Mouse (Mus musculus) embryo, embryonic 10.5 days (tissue): Measurements from ENCODE around the gene Nmnat3.
A peak's percentile ranks its signal among the peaks of the same experiment; 100 is the strongest.

Source experiments
- DNase-seq: peaks from one replicate; pipeline ENCODE4 v3.0.0-alpha.2; 2015; ENCODE audit warnings: low spot score

Nmnat3 gene

DNA sequence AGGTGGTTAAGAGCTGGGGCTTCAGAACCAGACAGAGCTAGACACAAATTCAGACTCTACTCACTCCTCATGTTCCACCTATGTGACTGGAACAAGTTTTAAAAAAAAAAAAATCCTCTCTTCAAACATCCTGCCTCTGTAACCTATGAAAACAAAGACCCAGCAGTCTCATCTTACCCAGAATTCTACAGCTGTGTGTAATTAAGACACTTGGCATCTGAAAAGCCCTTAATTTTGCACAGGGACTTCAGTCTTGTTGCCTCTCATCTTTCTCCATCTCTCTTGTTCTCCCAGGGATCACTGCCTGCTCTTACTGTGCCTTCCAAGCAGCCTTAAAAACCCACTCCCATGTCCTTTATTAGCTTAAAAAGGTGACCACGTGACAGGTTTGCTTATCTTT is 133.4 kb downstream of the Nmnat3 start:
- DNase-seq: no peak

DNA sequence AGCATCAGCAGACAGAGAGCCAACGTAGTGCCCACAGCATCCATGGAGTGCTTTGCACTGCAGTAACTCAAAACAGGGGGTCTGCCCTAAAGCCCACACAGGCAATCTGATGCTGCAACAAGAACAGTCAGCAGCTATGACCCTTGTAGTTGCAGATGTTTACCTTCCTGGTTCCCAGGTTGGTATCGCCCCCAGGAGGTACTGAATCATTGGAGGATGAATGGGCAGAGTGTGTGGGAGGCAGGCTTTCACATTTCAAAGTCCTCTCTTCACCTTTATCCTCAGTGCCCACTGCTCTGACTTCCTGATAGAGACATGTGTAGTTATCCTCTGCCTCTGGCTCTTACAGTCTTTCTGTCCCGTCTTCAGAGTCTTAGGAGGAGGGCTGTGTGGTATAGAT is 134.7 kb downstream of the Nmnat3 start:
- no peak for DNase-seq

DNA sequence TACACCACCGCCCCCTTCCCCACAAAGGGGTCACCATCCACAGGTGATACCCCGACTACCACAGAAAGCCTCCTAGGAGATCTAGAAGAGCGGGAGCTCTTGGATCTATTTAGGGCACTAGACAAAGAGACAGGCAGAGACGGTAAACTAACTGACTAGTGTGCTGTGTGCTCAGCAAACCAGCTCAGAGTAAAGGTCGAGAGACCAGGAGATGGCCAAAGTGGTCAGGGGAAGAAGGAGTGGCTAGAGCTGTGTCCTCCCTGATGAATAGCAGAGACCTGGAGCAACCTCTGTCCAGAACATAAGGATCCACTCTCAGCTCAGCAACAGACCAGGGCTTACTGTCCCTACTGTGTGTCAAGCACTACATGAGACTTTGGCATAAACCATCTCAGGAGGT is 135.4 kb downstream of the Nmnat3 start, which contains the start of gene Rbp1:
Gene Rbp1, plus strand, starts transcription at position 306 of the 400 bp plus-strand sequence.
- no peak for DNase-seq

DNA sequence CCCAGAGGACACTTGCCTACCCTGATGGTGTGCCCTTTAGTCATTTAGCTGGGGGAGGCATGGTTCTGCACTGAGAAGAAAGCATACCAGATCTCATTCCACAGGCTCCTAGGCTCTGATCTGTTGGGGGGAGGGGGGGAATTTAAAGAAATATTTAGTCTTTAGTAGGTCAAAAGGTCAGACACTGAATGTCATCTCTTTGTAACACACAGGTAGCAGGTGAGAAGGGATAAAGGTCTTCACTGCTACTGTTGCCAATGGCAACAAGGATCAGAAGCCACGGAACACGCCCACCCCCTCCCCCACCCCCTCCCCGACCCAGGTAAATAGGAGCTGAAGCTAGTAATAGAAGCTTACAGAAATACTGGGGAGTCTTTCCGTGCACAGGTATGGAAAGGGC is 136.5 kb downstream of the Nmnat3 start:
- DNase-seq: no peak

DNA sequence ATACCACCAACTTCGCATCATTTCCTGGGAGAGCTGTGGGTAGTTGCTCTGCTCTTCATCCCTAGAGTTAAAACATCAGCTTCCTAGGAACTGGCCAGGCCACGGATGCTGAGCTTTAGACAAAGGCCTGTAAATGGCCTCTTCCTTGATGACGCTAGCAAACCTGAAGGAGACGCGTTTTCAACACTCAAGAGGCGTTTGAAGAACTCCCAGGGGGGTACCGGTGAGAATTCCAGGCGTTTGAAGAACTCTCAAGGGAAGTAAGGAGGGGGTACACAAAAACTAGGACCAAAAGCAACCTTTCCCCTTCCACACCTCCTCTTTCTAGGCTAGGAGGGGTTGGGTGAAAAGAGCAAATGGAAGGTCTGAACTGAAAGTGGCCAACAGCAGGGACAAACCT is 137.1 kb downstream of the Nmnat3 start:
- peak; percentile 55 for DNase-seq

DNA sequence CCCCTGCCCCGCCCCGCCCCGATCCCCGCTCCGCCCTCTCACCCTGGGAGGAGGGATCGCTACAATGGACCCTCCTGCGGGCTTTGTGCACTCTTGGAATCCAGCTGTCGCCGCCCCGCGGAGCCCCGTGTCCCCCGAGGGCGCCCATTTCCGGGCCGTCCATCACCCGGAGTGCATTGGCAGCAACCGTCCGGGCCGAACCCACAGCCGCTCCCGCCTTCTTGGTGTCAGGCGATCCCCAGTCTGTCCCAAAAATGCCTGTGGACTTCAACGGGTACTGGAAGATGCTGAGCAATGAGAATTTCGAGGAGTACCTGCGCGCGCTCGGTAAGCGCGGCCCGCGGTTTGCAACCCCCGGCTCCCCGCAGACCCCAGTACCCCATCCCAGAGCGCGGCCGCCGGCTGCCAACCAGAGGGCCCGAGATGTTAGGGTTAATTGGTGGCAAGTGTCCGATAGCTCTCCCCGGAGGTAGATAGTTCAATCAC is 137.5 kb downstream of the Nmnat3 start:
- peak; percentile 82 for DNase-seq

DNA sequence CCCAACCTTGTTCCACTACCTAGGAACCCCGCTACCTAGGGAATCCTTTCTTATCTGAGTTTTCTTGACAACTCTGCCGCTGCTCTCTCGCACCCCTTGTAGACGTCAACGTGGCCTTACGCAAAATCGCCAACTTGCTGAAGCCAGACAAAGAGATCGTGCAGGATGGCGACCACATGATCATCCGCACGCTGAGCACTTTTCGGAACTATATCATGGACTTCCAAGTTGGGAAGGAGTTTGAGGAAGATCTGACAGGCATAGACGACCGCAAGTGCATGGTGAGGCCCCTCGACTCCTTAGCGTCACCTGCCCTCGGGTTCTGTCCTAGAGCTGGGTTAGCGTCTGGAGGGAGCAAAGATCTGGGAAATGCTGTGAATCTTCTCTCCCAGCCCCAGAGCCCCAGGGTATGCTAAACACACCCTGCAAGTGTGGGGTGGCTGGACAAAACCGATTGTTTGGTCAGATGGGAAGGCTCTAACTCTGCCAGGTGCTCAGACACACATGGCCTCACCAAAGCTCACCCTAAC is 138.2 kb downstream of the Nmnat3 start:
- peak; percentile 42 for DNase-seq

DNA sequence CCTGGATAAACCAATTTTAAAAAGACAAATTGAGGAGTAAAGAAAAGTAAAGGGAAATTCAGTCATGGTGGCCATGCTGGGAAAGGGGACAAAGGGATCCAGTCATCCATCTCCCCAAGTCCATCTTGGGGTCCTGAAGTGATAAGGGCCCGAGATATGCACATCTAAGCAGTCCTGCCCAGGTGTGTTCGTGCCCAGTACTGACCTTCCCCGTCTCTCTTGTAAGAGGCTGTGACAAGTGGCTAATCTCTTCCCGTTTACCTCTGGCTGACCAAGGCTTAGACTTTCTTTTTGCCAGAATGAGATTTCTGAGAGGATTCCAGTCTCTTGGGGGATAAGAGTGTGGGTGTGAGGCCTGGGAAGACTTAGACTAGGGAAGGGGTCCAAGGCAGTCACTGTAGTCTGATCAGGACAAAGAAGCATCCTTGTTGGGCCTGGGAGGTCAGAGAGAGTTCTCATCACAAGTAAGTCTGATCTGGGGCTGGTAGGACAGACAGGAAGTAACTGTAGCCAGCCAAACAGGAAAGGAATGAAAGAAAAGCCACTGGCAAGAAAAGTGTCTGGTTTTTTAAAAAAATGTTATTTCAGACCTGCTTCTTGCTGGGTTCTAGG is 140.8 kb downstream of the Nmnat3 start:
- DNase-seq: no peak

DNA sequence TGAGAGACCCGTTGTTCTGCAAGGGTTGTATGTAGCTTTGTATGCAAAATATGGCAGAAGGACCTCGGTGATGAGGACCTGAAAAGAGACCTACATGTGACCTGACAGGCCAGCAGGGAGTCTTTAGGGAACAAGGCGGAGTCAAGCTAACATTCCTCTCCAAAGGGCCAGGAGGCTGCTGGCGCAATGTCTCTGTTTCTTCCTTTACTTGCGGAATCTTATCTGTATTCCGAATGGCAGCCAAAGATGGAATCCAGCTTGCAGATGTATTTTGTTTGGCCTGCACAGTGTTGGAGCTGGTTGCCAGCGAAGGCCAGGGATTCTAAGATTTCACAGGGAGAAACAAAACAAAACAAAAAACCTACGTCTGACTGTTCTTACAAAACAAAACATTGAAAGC is 141.5 kb downstream of the Nmnat3 start:
- DNase-seq: no peak

DNA sequence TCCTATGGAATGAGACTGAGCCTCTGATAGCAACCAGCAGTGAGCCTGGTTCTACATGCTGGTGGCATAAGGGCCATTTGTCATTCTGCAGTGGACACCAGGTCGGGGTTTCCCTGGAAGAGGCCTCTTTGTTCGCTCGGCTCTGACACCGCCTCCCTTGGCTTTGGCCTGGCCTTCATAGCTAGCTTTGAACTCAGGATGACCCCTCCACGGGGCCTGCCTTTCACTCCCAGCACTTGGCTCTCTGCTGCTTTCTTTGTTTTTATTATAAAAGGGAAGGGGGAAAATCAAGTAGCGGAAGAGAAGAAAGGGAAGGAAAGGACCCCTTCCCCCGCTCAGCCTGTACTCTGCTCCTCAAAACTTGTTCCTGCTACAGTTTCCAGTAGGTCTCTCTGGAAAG is 142.6 kb downstream of the Nmnat3 start:
- peak; percentile 84 for DNase-seq

DNA sequence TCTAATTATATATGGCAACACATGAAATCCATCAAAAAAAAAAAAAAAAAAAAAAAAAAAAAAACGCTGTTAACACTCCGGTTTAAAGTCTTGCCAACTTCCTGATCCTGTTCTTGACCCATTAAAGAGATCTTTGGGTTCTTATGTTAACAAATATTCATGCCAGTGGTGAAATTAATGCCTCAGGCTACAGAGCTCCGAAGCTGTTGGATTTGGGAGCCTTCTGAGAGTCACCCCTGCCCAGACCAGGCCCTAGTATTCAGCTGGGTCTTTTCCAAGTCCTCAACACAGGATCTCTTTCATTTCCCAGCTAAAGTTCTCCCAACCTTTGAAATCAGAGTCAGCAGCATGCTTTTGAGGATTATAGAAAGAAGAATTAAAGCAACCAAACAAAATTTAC is 143.3 kb downstream of the Nmnat3 start:
- DNase-seq: no peak

DNA sequence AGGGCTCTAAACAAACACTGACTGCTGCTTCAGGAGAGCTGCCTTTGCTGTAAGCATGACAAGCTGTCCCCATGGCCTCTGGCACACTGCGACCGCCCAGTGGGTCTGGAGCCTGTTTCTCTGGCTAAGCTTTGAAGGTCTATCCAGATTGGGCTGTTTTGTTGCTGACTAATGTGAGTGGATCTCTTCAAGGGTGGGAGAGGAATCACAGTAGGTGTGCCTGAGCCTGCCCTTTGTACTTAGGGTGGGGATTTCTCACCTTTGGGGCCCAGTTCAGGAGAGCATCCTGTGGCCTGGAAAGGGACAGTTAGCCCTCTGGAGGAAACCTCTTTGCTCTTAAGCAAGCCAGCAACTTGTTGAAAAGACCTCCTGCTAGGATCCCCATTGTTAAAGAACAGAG is 145.8 kb downstream of the Nmnat3 start:
- no peak for DNase-seq

DNA sequence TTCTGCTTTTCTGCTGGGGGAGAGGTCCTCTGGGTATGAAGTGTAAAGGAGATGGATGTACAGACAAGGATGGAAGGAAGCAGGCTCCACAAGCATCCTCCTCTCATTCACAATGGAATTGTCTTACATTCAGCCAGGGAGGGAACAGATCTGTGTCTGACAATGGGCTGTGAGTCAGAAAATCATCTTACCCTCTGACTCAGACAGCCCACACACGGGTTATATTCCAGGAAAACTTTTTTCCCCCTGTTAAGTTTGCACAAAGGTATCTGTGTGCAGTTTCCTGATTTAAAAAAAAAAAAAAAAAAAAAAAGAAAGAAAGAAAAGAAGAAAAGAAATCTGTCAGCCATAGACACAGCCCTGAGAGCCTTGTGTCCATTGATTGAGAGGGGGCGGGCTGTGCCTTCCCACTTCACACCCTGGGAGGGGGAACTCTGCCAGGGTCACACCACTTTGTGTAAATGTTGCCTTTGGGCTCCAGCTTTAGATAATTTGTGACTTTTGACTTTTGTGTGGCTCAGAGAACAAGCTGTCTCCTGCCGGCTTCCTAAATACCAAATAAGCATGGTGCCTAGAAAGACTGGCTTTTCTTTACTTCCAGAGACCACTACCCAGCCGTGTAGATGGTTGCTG is 146.8 kb downstream of the Nmnat3 start:
- DNase-seq: no peak

DNA sequence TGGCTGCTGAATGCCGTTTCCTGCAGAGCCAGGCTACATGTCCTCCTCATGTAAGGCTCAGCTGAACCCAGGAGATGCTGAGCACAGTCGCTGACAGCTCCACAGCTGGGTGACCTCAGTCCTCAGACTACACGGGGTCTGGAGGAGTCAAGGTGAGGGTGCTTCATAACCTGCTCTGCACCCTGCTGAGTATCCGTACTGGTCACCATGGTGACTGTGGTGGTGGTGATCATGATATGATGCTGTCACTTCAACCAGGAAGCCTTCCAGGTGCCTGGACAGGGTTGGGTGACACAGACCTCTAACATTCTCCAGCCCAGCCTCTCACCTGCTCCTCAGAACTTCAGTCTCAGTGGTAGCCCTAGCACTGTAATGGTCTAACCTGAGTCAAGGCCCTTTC is 150.6 kb downstream of the Nmnat3 start:
- DNase-seq: no peak

DNA sequence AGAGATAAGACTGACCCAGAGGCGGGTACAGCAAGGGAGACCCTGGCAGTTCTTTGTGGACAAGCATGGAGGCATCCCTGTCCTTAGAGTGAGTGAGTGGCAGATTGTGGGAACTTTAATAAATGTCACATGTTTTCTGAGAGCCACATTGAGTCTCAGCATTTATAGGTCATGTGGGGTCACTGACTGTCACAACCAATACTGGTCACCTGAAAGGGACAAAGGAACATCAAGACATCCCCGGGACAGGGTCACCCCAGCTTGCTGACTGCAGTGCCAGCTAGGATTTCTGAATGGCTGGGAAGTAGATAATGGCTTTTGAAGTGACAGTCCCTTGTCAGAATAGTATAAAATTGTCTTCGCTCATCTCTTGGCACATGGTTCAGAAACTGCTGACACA is 151.9 kb downstream of the Nmnat3 start:
- DNase-seq: no peak

DNA sequence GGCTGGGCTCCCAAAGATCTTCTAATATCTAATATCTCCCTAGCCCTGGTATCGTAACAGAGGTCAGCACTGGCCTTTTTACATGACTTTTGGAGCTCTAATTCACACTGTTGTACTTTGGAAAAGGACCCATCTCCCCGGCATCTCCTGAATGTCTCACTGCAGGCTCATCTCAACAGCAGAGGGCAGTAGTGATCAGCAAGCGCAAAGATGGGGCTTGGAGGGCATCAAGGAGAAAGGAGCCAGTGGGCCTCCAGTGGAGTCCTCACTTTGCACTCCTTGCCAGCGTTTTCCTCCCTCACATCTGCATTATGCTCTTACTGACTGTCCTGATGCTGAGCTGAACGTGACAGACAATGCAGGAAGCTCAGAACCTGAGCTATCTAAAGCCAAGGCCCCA is 155.4 kb downstream of the Nmnat3 start:
- peak; percentile 66 for DNase-seq

DNA sequence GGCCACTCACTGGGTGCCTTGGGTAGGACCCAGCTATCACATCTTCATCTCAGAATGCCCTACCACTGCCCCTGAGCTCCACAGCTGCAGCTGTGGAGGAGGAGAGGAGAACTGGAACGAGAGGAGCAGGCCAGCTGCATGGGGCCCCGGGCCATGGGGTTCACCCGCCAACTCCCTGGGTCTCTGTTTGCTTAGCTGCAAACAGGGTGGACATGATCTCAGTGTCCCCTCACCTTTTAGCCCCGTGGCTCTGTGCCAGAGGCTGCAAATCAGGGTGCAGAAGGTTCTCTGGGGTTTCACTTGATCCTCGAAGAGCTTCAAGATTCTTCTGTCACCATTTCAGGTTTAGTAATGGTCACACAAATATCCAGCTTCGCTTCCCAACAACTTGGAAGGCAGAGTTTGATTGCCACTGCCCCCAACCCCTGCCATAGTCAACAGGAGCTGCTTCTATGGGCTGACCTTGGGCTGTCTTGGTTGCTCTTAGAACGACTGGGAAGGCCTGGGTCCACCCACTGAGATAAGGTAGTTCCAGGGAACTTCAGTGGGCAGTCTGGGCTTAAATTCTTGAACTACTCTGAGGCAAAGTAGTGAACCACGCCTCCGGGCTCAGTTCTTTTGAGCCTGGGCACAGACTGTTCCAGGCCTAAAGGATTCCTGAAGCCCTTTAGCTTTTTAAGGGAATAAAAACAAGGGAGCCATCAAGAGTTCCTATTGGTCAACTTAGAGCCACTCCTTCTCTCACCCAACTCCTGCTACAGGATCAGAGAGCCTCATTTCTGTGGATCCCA is 158.3 kb downstream of the Nmnat3 start:
- no peak for DNase-seq

DNA sequence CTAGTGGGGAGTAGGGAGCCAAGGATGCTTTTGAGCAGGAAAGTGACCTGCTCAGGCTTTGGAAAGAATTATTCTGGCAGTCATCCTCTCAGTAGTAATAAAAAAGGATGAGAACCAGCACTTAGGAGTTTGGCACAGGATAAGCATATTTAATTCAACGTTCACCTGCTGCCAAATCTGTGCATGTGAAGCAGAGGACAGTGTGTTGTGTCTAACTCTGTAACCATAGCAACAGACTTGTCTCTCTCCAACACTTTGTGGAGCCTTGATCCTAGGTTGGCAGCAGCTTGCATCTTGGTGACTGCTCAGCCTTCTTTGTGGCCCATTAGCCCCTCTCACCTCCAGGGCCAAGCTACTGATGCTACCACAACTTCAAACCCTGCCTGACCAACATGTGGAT is 163.7 kb downstream of the Nmnat3 start:
- no peak for DNase-seq

DNA sequence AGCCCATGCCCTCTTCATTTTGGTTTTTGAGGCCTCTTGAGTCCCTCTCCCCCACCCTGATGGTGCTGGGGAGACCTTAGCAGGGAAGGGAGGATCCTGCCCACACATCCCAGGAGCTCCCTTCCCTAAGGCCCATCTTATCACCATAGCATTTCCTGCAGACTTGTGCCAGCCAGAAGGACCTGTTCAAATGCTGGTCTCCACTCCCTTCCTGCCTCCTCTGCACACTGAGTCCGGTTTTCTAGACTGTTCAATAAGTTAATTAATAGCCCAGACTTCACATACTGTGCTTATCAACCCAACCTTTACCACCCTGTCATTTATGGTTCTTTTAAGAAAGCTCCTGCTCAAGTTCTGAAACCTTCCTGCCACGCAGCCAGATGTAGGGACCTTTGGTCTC is 179.5 kb downstream of the Nmnat3 start:
- DNase-seq: no peak
